Mouse (Mus musculus): Measurements from ENCODE around the gene Tent4a. TPM values are rescaled to one million over a fixed set of nuclear protein-coding genes. Genes with fewer than 3 reads are reported as not detected.

Gene Tent4a
- total RNA-seq, 2 experiments from 2014 or later = 51.0 to 52.1 TPM

- no peak for DNase-seq (ENCODE audit: low spot score in 2 of 2)
These were observed 10.8 kb downstream of the Tent4a start for GRCm38 (mm10) chr13:69523444-69524157.

GRCm38 (mm10) chr13:69522161-69522791 lies 12.1 kb downstream of the Tent4a start:
- DNase-seq (ENCODE audit: low spot score in 2 of 2) = peak; percentile 54 to 83

GRCm38 (mm10) chr13:69519137-69519536 lies 15.3 kb downstream of the Tent4a start:
- DNase-seq (ENCODE audit: low spot score in 2 of 2) = no peak

DNA sequence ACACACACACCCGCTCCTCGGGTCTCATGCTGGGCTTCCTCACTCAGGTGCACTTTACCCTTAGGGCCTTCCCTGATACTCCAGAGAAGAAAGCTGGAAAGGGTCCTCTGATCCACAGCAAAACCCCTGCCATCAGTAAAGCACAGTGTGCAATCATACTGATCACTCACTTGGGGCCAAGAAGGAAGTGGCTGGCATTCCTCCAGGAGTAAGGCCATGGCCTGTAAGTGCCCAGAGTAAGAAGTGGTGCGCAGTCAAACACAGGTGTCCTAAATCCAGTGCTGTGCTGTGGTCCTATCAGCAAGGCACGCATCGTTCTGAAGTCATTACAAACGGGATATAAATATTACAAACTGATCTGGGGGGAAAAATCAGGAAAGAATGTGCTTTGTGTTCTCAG lies 17.0 kb downstream of the Tent4a start:
- DNase-seq (ENCODE audit: low spot score in 2 of 2) = no peak

GRCm38 (mm10) chr13:69515091-69515490 lies 19.3 kb downstream of the Tent4a start:
- DNase-seq (ENCODE audit: low spot score in 2 of 2) = no peak

DNA sequence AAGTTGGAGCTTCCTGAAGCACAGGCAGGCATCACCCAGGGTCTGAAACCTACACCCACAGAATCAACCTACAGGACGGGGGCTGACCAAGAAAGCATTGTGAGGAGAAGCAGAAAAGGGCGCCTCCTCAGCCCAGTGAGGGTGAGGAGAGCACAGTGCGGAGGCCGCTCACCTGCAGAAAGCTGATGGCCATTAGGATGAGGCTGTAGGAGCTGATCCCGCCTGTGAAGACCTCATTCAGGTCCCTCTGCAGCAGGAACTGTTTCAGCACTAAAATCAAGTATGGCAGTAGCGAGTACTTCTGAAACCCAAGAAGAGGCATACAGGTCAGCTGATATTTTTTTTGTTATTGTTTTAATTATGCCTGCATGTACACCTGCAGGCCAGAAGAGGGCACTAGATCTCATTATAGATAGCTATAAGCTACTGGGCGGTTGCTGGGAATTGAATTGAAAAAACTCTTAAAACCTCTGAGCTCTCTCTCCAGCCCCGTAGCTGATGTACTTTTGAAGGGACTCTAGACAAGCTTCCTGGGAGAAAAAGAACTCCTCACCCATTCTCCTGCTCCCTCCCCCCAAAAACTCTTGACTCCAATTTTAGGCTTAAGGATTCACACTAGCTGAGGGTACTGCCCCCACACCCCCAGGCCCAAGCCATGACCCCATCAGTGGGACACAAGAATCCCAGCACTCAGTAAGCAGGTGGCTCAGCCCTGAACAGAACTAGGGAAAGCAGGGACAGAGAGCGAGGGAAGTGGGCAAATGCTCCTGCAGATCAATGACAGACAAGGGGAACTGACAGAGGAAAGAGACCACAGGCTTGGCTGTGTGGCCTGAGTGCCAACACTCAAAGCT lies 24.8 kb downstream of the Tent4a start:
- DNase-seq (ENCODE audit: low spot score in 2 of 2) = no peak

DNA sequence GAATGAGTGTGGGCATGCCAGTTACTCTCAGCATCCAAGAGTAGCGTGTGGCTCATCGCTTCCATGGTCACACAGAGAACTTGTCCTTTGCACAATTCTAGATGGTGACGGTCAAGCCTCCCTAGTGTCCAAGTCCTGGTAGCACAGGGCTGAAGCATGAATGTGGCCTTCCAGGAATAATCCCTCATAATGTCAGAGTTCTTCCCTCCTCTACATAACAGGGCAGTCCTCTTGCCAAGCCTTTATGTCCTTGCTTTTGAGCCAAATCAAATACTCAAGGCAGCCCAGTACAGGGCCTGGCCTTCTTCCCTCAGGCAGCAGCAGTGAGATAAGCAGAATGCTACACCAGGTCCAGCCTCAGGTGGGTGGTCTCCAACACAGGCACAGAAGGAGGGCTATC lies 26.8 kb downstream of the Tent4a start:
- DNase-seq (ENCODE audit: low spot score in 2 of 2) = no peak

- DNase-seq (ENCODE audit: low spot score in 2 of 2) = no peak
These were observed 27.9 kb downstream of the Tent4a start for GRCm38 (mm10) chr13:69506341-69507086.

DNA sequence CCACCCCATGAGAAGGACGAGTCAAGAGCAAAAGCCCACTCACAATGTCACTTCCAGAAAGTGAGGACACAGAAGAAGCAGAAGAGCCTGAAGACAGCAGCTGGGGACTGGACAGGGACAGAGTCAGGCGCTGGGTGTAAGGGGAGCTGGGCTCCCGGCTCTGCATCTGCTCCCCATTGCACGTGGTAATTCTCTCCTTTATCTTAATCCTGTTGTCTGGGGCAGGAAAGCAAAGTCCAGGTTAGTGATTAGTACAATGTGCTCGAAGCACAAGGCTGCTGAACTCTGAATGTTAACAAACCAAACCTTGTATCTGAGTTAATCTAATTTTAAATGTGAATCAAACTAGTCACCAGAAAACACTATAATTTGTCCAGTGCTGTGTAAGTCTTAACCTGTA lies 31.6 kb downstream of the Tent4a start:
- DNase-seq (ENCODE audit: low spot score in 2 of 2) = no peak

- no peak for DNase-seq (ENCODE audit: low spot score in 2 of 2)
These were observed 32.2 kb downstream of the Tent4a start for GRCm38 (mm10) chr13:69502157-69502750.

GRCm38 (mm10) chr13:69498276-69498675 lies 36.1 kb downstream of the Tent4a start:
- DNase-seq (ENCODE audit: low spot score in 2 of 2) = no peak

DNA sequence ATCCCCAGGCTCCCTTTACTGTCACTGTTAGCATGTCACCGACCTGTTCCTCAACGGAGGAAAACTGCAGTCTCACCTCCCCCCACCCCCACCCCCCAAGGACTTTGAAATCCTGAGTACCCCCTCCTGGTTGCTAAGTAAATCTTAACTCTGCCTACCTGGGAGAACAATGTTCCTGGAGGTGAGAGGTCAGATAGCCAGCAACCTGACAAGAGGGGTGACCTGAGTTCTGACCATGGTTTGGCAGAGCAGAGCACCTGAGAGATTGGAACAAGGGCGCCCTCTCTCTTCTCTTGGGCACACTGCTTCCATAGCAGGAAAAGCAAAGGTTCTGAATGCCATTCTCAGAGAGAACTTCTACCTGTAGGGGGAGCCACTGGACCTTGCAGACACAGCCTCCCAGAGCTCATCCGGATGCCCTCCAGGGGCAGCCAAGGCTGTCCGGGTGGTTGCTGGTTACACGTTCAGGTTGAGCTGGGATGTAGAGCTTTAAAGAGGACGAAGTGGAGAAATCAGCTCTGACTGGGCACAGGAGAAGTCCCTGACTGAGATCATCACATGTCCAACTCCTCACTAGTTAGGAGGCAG lies 41.4 kb downstream of the Tent4a start:
- DNase-seq (ENCODE audit: low spot score in 2 of 2) = peak in 1 of 2 experiments; percentile 73

DNA sequence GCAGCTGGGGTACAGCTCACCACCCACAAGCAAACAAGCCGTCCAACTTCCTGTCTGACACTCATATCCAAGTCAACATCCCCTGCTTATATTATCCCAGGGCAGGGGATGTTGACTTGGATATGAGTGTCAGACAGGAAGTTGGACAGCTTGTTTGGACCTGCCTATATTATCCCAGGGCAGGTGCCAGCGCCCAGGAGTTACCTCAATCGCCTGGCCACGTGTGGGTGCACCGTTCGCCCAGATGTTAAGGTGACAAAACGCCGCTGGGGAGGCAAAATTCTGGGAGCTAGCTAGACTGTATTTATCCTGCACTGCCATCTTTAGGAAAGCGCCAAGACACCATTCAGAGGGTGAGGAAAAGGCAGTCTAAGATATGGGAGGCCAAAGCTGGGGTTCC lies 44.6 kb downstream of the Tent4a start:
- no peak for DNase-seq (ENCODE audit: low spot score in 2 of 2)

- DNase-seq (ENCODE audit: low spot score in 2 of 2) = no peak
These were observed 45.7 kb downstream of the Tent4a start for GRCm38 (mm10) chr13:69488565-69489255.

GRCm38 (mm10) chr13:69487611-69488275 lies 46.7 kb downstream of the Tent4a start:
- no peak for DNase-seq (ENCODE audit: low spot score in 2 of 2)

DNA sequence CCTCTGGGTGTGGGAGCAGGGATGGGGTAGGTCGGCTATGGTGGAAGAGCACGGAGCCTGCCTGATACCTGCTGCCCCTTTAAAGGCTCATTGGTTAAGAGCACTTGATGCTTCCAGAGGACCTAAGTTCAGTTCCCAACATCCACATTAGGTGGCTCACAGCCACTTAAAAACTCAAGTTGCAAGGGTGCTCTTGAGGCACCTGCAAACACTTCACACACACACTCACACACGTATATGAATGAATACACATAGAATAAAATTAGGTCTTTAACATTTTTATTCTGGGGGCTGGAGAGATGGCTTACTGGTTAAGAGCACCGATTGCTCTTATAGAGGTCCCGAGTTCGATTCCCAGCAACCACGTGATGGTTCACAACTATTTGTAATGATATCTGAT lies 47.3 kb downstream of the Tent4a start:
- no peak for DNase-seq (ENCODE audit: low spot score in 2 of 2)

DNA sequence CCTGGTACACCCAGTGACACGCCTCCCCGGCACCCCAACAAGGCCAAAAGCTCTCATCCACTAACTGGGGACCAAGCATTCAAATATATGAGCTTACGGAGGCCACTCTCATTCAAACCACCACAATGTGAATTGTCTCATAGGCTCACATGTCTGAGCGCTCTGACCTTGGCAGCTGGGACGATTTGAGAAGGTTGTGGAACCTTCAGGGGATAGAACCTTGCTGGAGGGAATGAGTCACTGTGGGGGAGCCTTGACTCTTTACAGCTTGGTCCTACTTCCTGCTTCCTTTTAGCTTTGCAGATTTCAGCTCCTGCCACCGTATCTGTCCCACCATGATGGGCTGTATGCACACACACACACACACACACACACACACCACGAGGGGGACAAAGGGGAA lies 48.6 kb downstream of the Tent4a start:
- no peak for DNase-seq (ENCODE audit: low spot score in 2 of 2)

DNA sequence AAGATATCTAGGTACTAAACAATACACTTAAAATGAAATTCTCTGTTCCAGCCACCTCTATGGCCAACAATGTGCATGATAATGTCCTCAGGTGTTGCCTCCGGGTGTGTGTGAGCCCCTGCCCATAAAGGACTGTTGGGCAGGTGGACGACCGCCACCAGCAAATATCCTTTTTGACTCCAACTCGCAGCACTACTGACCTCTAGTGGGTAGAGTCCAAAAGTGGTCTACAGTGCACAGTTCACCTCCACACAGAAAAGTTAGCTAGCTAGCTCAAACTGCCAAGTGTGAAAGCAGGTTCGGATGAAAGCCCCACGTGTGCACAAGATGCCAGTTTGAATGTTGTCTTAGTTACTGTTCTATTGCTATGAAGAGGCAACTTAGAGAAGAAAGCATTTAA lies 49.1 kb downstream of the Tent4a start:
- DNase-seq (ENCODE audit: low spot score in 2 of 2) = peak in 1 of 2 experiments; percentile 44

DNA sequence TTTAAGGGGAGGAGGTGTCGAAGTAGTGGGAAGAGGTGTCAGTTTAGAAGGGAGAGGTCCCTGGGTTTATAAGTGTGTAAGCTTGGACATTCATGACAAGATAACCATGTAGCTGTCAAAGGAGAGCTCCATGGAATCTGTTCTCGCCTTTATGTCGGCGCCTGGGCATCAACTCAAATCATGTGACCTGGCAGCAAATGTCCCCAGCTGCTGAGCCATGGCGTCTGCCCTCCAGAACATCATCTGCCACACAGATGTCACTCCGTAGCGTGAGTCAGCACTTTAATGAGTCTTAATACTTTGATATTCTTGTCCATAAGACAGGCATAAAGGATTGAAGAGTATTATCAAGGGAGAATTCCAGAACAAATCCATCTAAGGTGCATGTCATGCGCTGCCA lies 51.7 kb downstream of the Tent4a start:
- no peak for DNase-seq (ENCODE audit: low spot score in 2 of 2)
